Mouse (Mus musculus): Measurements from ENCODE around the gene Gm8020. TPM values are rescaled to one million over a fixed set of nuclear protein-coding genes. Genes with fewer than 3 reads are reported as not detected.
"Not testable (repeated sequence)": the region's sequence is repeated elsewhere in the genome, so short reads cannot be mapped to it uniquely, and the experiment has no call there.

The Gm8020 gene
- polyA plus RNA-seq (2016; fragmentation: Nextera tagmentation; extraction: Ambion mirVana): not detected in 2 replicates

- not testable (repeated sequence) for H3K36me3 ChIP-seq; H3K4me3 ChIP-seq; H3K4me1 ChIP-seq; H3K27ac ChIP-seq; DNase-seq (ENCODE audit: low spot score); H3K27me3 ChIP-seq (ENCODE audit: low read depth, poor library complexity, severe bottlenecking); H3K9me3 ChIP-seq (replicated peaks)
- 100% methylated on average over 1 of the region's 3 CpGs for WGBS
These were observed at the start of gene Gm8020 for GRCm38 (mm10) chr14:42502249-42502648. Gene Gm8020, minus strand, starts transcription at chr14:42502349.

GRCm38 (mm10) chr14:42543170-42543701, 41.1 kb upstream of the Gm8020 start:
- not testable (repeated sequence) for H3K36me3 ChIP-seq; H3K4me1 ChIP-seq; H3K4me3 ChIP-seq; H3K9me3 ChIP-seq (replicated peaks); H3K27me3 ChIP-seq (ENCODE audit: low read depth, poor library complexity, severe bottlenecking); H3K27ac ChIP-seq; DNase-seq (ENCODE audit: low spot score)
- WGBS: 5% methylated on average over 28 of the region's 31 CpGs

- H3K9me3 ChIP-seq (replicated peaks); H3K4me1 ChIP-seq; H3K27me3 ChIP-seq (ENCODE audit: low read depth, poor library complexity, severe bottlenecking); DNase-seq (ENCODE audit: low spot score); H3K36me3 ChIP-seq; H3K4me3 ChIP-seq; H3K27ac ChIP-seq: not testable (repeated sequence)
- 17% methylated on average over 23 of the region's 29 CpGs for WGBS
These were observed 40.4 kb upstream of the Gm8020 start for GRCm38 (mm10) chr14:42542316-42543169.

GRCm38 (mm10) chr14:42524182-42524581, 22.0 kb upstream of the Gm8020 start, which contains the start of gene Gm8024:
Gene Gm8024, minus strand, starts transcription at chr14:42524282.
- WGBS: 97% methylated on average over 1 of the region's 3 CpGs
- H3K27ac ChIP-seq; H3K4me1 ChIP-seq; H3K27me3 ChIP-seq (ENCODE audit: low read depth, poor library complexity, severe bottlenecking); H3K4me3 ChIP-seq; H3K36me3 ChIP-seq; H3K9me3 ChIP-seq (replicated peaks); DNase-seq (ENCODE audit: low spot score): not testable (repeated sequence)

GRCm38 (mm10) chr14:42463581-42463980, 38.6 kb downstream of the Gm8020 start, which contains the start of gene Gm8011:
Gene Gm8011, plus strand, starts transcription at chr14:42463881.
- WGBS: 68% methylated on average over 2 of the region's 2 CpGs
- not testable (repeated sequence) for H3K4me1 ChIP-seq; H3K4me3 ChIP-seq; H3K36me3 ChIP-seq; DNase-seq (ENCODE audit: low spot score); H3K27ac ChIP-seq; H3K27me3 ChIP-seq (ENCODE audit: low read depth, poor library complexity, severe bottlenecking); H3K9me3 ChIP-seq (replicated peaks)

Other genes with a start within 250 kb of the Gm8020 start
- gene Gm17026, start 242.3 kb downstream of the Gm8020 start, polyA plus RNA-seq (2016; fragmentation: Nextera tagmentation; extraction: Ambion mirVana): not detected in 2 replicates
- gene Gm9611, start 205.0 kb downstream of the Gm8020 start, polyA plus RNA-seq (2016; fragmentation: Nextera tagmentation; extraction: Ambion mirVana): not detected in 2 replicates
- gene Gm7995, start 192.1 kb downstream of the Gm8020 start, polyA plus RNA-seq (2016; fragmentation: Nextera tagmentation; extraction: Ambion mirVana): not detected in 2 replicates
- gene Gm8005, start 62.7 kb downstream of the Gm8020 start, polyA plus RNA-seq (2016; fragmentation: Nextera tagmentation; extraction: Ambion mirVana): not detected in 2 replicates
- not detected in 2 replicates for gene Gm8011, start 38.5 kb downstream of the Gm8020 start, polyA plus RNA-seq (2016; fragmentation: Nextera tagmentation; extraction: Ambion mirVana)
- gene Gm8024, start 21.9 kb upstream of the Gm8020 start, polyA plus RNA-seq (2016; fragmentation: Nextera tagmentation; extraction: Ambion mirVana): not detected in 2 replicates
- gene Gm17124, start 97.5 kb upstream of the Gm8020 start, polyA plus RNA-seq (2016; fragmentation: Nextera tagmentation; extraction: Ambion mirVana): not detected in 2 replicates
- gene Gm3633, start 139.6 kb upstream of the Gm8020 start, polyA plus RNA-seq (2016; fragmentation: Nextera tagmentation; extraction: Ambion mirVana): not detected in 2 replicates
- not detected in 2 replicates for gene Gm10378, start 153.6 kb upstream of the Gm8020 start, polyA plus RNA-seq (2016; fragmentation: Nextera tagmentation; extraction: Ambion mirVana)

Measured in limb, embryonic 10.5 days (tissue).